Mouse (Mus musculus) embryonic fibroblast, embryonic 13.5 days (primary cell): ENCODE measurements around the gene Ube2c. TPM values are rescaled to one million over a fixed set of nuclear protein-coding genes. Genes with fewer than 3 reads are reported as not detected.

Experiments
- H3K27ac ChIP-seq: 2 replicates; pipeline ENCODE4 v1.5.1; 2012; ENCODE audit warnings: low read length, control low read depth, inconsistent platforms; ENCODE audit not compliant: insufficient read depth
- H3K4me1 ChIP-seq: 2 replicates; pipeline ENCODE4 v1.6.1; 2011; ENCODE audit warnings: low read length; ENCODE audit not compliant: control insufficient read depth, insufficient read depth
- H3K4me3 ChIP-seq: 2 replicates; pipeline ENCODE4 v1.5.1; 2011; ENCODE audit warnings: mild to moderate bottlenecking, control low read depth, low read length; ENCODE audit not compliant: insufficient read depth
- CTCF ChIP-seq: IDR thresholded peaks from 2 replicates; pipeline ENCODE4 v1.5.1; 2011; ENCODE audit warnings: mild to moderate bottlenecking, control low read depth, low read length, moderate library complexity, borderline replicate concordance; ENCODE audit not compliant: insufficient read depth
- POLR2A ChIP-seq: IDR thresholded peaks from 2 replicates; pipeline ENCODE4 v1.6.1; 2011; ENCODE audit warnings: low read depth, mild to moderate bottlenecking, control low read depth, low read length, moderate library complexity
- polyA plus RNA-seq: library from polyadenylated mRNA; stranded (reverse); fragments of >200 nt; gene quantifications from 2 replicates; pipeline ENCODE4 v1.2.4, GENCODE M21; 2011; ENCODE audit warnings: low read depth; ENCODE audit not compliant: missing spikeins, insufficient read length

Gene Ube2c
- polyA plus RNA-seq, 1 experiment: 146 TPM

DNA sequence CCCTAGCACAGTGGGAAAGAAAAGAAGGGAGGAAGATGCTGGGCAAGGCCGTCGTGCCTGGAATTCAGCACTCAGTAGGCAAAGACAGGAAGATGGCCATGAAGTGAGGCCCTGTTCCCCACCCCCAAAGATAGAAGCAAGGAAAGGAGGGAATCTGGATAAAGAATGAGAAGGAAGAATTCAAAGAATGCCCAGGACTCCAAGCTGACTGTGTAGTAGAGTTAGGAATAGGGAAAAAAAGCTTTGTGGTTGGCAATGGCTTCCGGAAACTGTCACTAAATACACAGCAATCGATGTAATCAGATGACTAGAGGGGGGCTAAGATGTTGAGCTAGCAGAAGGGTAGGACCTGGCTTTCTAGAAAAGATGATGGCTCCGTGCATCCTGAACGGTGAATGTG, 47.5 kb downstream of the Ube2c start:
- H3K4me3 ChIP-seq: no peak overlapping the region
- peaks cover 7% of the 10 kb centered on the region for H3K4me1 ChIP-seq
- TF ChIP-seq CTCF: no peak
- no peak for TF ChIP-seq POLR2A
- no peak overlapping the region for H3K27ac ChIP-seq

DNA sequence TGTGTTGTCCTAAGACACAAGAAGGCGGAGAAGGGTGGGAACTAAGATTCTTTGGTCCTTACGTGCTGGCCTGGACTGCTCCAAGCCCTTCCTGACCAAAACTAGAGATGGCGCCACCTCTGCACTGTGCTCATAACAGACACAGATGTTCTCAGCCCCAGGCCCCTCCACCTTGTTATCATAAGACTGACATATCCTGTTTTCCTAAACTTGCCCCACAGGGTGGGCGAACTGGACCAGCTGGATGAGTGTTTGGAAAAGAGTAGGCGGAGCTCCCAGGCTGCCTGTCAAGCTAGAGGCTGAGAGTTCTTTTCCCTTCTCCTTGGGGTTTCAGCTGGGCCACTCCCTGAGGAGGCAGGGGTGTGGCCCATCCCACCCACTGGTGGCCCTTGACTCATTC, 48.0 kb downstream of the Ube2c start:
- Histone ChIP-seq H3K27ac (no peak overlapping the region), H3K4me1 (peaks cover 7% of the 10 kb centered on the region), H3K4me3 (no peak overlapping the region)
- TF ChIP-seq POLR2A: no peak
- TF ChIP-seq CTCF: no peak

DNA sequence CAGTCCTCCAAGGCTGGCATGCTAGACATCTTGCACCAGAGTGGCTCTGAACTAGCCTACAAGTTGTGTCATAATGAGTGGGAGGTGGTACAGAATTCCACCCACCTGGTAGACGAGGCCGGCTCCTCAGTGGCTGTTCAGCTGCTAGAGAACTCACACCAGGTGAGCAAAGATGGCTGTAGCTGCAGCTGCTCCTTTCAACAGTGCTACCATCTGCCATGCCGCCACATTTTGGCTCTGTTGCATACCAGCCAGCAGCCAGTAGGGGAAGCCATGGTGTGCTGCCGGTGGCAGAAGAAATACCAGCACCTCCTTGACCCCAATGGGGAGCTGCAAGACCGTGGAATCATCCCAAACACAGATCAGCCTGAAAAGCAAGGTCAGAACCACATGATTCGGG, 51.4 kb downstream of the Ube2c start:
- TF ChIP-seq POLR2A (no peak), CTCF (no peak)
- H3K4me3 ChIP-seq: no peak overlapping the region
- no peak overlapping the region for H3K27ac ChIP-seq
- peaks cover 7% of the 10 kb centered on the region for H3K4me1 ChIP-seq

DNA sequence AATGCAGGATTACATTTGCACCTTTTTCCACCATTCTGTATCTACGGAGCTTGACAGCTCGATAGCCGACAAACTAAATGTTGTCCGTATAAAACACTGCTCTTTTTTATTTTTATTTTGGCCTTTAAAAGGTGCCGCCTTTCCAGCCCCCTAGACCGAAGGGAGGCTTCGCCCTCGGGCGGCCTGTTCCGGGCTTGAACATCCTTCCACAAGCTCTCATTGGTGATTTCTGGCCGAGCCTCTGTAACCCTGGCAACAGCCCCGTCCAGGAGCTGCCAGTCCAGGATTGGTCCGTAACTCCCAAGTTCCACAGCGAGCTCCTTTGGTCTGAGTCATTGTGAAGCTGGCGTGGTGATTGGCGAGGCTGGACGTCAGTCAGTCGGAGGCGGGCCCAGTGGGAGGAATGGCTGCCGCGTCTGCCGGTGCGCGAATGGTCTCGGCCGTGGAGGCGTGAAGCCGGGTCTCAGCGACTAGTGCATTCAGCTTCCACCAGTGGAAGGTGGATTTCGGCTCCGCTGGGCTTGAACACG, 53.0 kb downstream of the Ube2c start, which contains the start of gene Zswim1:
TSS of gene Zswim1 (plus strand) at position 51 of the 530 bp plus-strand sequence.
- H3K27ac ChIP-seq: peak within 1 kb of the TSS; percentile 38
- TF ChIP-seq POLR2A: peak; percentile 91
- no peak for TF ChIP-seq CTCF
- H3K4me3 ChIP-seq: peak within 1 kb of the TSS; percentile 77
- H3K4me1 ChIP-seq: no peaks in the 10 kb centered on the region

DNA sequence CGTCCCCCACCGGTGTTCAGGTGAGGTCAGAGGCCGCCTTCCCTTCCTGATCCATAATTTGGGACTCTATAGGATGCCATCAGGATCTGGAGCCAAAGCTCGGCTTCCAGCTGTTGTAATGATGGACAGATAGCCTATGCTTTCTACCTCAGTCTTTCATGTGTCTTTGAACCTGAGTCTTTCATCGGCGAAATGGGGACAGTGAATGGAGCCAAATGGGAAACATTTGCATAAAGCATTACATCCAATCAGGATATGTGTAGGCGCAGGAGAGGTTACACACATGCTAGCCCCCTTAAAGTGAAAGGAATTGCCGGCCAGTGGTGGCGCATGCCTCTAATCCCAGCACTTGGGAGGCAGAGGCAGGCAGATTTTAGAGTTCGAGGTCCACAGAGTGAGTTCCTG, 53.5 kb downstream of the Ube2c start:
- Histone ChIP-seq H3K4me1 (no peaks in the 10 kb centered on the region), H3K4me3 (peak overlapping the region; percentile 77), H3K27ac (peak overlapping the region; percentile 38)
- TF ChIP-seq POLR2A: no peak
- TF ChIP-seq CTCF: no peak

DNA sequence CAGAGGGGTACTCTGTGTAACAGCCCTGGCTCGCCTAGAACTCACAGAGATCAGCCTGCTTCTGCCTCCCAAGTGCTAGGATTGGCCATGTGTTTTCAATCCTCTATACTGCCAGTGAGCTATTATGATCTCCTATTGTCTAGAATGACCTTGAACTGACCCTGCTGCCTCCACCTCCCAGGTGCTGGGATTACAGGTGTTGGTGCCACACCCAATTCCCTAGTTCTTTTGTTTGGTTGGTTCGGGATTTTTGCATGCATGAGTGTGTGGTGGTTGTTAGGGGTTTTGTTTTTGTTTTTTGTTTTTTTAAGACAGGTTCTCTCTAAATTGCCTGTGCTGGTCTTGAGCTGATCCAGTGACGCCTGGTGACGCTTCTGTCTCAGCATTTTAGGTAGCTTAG, 54.3 kb downstream of the Ube2c start:
- Histone ChIP-seq H3K27ac (no peak overlapping the region), H3K4me1 (no peaks in the 10 kb centered on the region), H3K4me3 (no peak overlapping the region)
- TF ChIP-seq POLR2A: no peak
- TF ChIP-seq CTCF: no peak

DNA sequence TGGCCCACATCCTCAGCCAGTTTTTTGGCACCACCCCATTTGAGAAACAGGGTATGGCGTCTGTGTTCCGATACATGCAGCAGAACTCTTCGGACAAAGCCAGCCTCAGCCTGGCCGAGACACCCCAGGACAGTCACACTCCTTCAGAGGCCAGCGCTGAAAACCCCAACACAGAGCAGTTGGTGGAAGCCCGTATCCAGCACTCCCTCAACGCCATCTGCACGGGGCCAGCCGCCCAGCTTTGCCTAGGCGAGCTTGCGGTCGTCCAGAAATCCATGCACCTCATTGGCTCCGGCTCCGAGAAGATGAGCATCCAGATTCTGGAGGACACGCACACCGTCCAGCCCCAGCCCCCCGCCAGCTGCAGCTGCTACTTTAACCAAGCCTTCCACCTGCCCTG, 55.8 kb downstream of the Ube2c start:
- Histone ChIP-seq H3K4me1 (no peaks in the 10 kb centered on the region), H3K4me3 (no peak overlapping the region), H3K27ac (no peak overlapping the region)
- TF ChIP-seq CTCF: no peak
- no peak for TF ChIP-seq POLR2A

DNA sequence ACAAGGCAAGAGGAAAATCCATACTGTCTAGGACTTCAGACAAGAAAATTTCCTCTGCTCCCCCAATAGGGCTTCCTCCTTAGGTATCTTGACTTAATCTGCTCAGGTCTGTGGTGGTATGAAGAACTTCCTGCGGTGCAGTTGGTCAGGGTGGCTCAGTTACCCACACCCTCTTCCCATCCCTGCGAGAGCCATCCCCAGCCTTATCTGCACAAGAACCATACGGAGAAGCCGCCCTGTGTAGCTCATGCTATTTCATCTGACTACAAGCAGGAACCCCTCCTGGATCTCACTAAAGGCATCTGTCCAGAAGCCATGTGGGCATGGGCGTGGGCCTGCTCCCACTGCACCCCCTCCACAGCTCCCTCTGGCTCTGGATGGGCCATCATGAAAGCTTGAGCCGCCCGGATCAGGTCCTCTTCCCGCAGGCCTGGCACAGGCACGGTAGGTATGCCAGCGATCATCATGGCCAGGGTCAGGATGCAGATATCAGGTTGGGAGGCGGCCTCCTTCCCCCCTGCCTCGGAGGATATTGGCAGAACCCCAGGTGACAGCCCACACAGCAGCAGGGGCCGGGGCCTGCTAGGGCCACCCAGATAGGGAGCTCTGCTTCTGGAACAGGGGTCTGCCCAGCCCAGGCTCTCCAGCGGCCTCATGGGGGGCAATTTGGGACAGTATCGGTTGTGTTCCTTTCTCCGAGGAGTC, 57.6 kb downstream of the Ube2c start:
- Histone ChIP-seq H3K4me1 (no peaks in the 10 kb centered on the region), H3K27ac (no peak overlapping the region), H3K4me3 (no peak overlapping the region)
- TF ChIP-seq POLR2A (no peak), CTCF (no peak)

Other genes with a start within 250 kb of the Ube2c start
- not detected in 2 replicates for gene Wfdc2, start 207.5 kb upstream of the Ube2c start, polyA plus RNA-seq
- gene Spint3, start 196.4 kb upstream of the Ube2c start, polyA plus RNA-seq: not detected in 2 replicates
- gene Wfdc6a, start 184.5 kb upstream of the Ube2c start, polyA plus RNA-seq: not detected in 2 replicates
- not detected in 2 replicates for gene Eppin, start 176.3 kb upstream of the Ube2c start, polyA plus RNA-seq
- not detected in 2 replicates for gene Wfdc6b, start 156.4 kb upstream of the Ube2c start, polyA plus RNA-seq
- not detected in 2 replicates for gene Wfdc8, start 156.3 kb upstream of the Ube2c start, polyA plus RNA-seq
- gene Wfdc16, start 131.1 kb upstream of the Ube2c start, polyA plus RNA-seq: not detected in 2 replicates
- not detected in 2 replicates for gene Wfdc10, start 113.9 kb upstream of the Ube2c start, polyA plus RNA-seq
- gene Wfdc9, start 113.3 kb upstream of the Ube2c start, polyA plus RNA-seq: not detected in 2 replicates
- gene Wfdc11, start 95.8 kb upstream of the Ube2c start, polyA plus RNA-seq: not detected in 2 replicates
- not detected in 2 replicates for gene Wfdc13, start 84.8 kb upstream of the Ube2c start, polyA plus RNA-seq
- not detected in 2 replicates for gene Spint4, start 71.4 kb upstream of the Ube2c start, polyA plus RNA-seq
- gene Spint5, start 54.6 kb upstream of the Ube2c start, polyA plus RNA-seq: not detected in 2 replicates
- not detected in 2 replicates for gene Wfdc3, start 24.0 kb upstream of the Ube2c start, polyA plus RNA-seq
- 28.7 and 30.8 TPM in 2 replicates for gene Dnttip1, start 23.9 kb upstream of the Ube2c start, polyA plus RNA-seq
- not detected in 2 replicates for gene Tnnc2, start 10.1 kb downstream of the Ube2c start, polyA plus RNA-seq
- 14.4 and 18.2 TPM in 2 replicates for gene Snx21, start 15.9 kb downstream of the Ube2c start, polyA plus RNA-seq
- gene Acot8, start 35.0 kb downstream of the Ube2c start, polyA plus RNA-seq: 12.1 and 13.5 TPM in 2 replicates
- 3.7 and 4.1 TPM in 2 replicates for gene Zswim3, start 35.2 kb downstream of the Ube2c start, polyA plus RNA-seq
- 10.1 and 12.5 TPM in 2 replicates for gene Zswim1, start 52.8 kb downstream of the Ube2c start, polyA plus RNA-seq
- not detected in 2 replicates for gene Spata25, start 58.6 kb downstream of the Ube2c start, polyA plus RNA-seq
- 250 and 288 TPM in 2 replicates for gene Ctsa, start 63.0 kb downstream of the Ube2c start, polyA plus RNA-seq
- 5.0 and 7.4 TPM in 2 replicates for gene Neurl2, start 63.6 kb downstream of the Ube2c start, polyA plus RNA-seq
- gene Pltp, start 87.8 kb downstream of the Ube2c start, polyA plus RNA-seq: 26.5 and 39.5 TPM in 2 replicates
- 18.2 and 18.3 TPM in 2 replicates for gene Pcif1, start 109.4 kb downstream of the Ube2c start, polyA plus RNA-seq
- 11.0 and 11.9 TPM in 2 replicates for gene Zfp335, start 141.9 kb downstream of the Ube2c start, polyA plus RNA-seq
- 8.0 and 8.1 TPM in 2 replicates for gene Mmp9, start 170.9 kb downstream of the Ube2c start, polyA plus RNA-seq
- gene Slc12a5, start 190.9 kb downstream of the Ube2c start, polyA plus RNA-seq: 0.55 and 1.4 TPM in 2 replicates